Mouse (Mus musculus) mature B cell (primary cell): ENCODE data around the gene Ceacam20.
"Not testable (repeated sequence)": the region's sequence is repeated elsewhere in the genome, so short reads cannot be mapped to it uniquely, and the experiment has no call there.

ENCODE experiments used
- in situ Hi-C: fragments of 300-500 bp; cut with MboI; formaldehyde crosslinking; loops from 2 replicates; pipeline ENCODE4 v1.14.3; 2019

Ceacam20 gene

DNA sequence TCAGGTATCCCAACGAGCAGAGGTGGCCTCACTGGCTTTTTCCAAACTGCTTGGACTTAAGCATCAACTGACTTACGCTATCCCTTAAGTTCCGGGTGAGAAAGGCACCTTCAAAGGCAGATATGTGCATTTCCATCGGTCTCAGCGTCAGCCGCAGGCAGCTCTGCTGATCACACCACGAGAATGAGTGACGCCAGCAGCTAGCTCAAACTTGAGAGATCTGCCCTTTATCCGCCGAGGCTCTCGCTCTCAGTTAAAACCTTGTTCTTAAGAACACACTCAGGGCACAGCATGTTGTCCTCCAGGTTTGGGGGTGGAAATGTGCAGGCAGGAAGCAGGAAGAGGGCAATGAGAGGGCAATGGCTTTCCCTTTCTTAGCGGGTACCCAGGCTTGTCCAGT lies 16.3 kb upstream of the Ceacam20 start:
- in situ Hi-C loops, result no loop called here

DNA sequence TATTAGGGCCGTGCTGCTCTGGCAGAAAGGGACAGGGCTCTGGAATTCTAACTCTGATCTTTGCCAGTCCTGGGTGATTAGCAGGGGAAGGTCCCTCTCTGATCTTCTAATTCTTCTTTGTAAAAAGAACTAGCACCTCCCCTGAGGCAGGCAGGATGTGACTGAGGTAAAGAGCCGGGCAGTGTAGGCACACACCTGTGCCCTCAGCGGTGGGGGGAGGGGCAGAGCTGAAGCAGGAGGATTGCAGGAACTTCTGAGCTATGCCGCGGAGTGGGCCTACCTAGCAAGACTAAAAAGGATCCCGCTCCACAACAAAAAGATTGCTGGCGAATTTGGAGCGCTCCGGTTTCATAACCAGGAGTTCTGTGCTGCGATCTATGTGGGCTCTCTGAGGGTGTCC lies 15.2 kb upstream of the Ceacam20 start:
- in situ Hi-C loops, result no loop called here

DNA sequence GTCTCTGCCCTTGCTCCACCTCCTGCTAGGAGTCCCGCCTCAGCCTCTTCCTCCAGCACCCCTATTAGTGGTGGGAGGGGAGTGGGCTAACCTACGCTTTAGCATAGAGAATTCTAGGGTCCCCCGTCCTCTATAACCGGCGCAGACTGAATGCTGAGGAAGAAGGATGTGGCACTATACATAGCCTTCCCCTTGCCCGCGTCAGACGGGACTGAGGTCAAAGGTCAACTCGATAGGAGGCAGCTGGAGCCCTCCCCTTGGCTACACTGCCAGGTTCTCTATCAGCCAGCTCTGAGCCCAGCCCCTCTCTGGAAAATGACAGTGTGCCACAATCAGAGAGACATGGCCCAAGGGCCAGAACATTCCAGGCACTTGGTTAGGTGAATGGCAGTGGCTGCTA lies 14.6 kb upstream of the Ceacam20 start, which contains the start of gene Igsf23:
Gene Igsf23 (minus strand): TSS at position 168 of the 400 bp plus-strand sequence.
- in situ Hi-C loops, result no loop called here

DNA sequence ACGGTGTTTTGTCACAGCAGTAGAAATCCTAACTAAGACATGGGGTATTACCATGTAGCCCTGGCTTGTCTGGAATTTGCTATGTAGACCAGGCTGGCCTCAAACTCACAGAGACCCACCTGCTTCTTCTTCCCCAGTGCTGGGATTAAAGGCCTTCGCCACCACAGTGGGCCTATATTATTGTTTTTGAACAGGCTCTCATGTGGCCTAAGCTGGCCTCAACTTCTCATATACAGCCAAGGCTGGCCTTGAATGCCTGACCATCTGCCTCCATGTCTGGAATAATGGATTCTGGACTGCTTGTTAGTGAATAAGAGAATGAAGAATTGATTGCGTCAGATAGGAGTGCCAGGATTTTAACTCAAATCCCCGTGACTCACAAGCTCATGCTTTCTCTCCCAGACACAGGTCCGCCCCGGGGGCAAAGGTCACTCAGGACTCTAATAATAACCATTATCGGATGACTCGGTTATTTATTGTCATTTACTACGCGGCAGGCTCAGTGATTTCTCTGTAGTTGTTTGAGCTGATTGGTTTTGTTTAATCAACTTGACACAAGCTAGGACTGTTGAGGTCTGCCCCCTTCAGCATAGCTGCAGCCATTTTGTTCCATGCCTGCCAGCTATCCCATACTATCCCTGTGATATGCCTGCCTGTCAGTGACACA lies 12.8 kb upstream of the Ceacam20 start:
- in situ Hi-C loops, result no loop called here

DNA sequence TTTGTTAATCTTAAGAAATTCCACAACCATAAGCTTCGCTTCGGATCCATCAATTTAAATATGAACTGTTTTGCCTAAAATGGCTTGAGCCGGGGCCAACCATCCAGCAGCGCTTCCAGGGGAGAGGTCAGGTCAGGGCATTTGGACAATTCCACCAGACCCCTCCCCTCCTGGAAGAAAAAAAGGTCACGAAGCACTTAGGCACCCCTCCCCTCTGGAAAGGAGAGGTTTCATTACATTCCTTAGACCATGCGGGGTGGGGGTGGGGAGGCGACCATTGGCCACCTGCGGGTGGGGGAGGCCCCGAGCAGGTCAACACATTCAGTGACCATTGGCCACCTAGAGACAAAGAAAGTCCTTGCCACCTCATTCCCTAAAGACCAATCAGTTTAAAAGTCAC lies 12.2 kb upstream of the Ceacam20 start:
- in situ Hi-C loops, result no loop called here

DNA sequence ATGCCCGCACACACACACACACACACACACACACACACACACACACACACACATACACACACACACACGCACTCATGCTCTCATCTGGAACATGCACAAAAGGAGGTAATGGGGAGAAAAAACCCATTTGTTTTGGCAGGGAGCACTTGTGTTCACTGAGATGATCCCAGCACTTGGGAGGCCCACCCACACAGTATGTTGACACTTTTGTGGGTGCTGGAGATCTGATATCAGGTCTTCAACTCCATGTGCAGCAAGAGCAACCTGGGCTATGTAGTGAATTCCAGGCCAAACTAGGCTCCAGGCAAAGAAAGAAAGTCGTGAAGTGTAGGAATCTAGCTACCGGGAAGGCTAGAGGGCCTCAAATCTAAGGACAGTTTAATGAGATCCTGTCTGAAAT lies 9.4 kb upstream of the Ceacam20 start:
- in situ Hi-C loops, result no loop called here

DNA sequence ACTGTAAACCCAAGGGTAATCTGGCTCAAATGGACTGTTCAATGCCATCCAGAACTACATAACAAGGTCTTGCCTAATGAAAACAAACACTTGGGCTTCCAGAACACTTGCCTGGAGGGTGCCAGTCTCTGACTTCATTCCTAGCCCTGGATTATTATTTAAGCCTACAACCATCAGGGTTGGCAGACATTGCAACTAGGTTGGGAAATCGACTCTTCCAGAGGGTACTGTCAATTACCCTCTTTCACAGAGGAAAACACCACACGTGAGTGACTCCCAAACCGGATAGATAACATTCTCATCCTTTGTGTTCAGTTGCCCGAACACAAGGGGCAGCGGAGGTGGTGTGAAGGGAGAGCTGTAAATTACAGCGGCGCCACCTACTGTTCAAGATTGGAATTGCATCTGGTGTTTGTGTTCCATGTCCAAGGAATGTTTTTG lies 8.9 kb upstream of the Ceacam20 start:
- in situ Hi-C loops, result no loop called here

DNA sequence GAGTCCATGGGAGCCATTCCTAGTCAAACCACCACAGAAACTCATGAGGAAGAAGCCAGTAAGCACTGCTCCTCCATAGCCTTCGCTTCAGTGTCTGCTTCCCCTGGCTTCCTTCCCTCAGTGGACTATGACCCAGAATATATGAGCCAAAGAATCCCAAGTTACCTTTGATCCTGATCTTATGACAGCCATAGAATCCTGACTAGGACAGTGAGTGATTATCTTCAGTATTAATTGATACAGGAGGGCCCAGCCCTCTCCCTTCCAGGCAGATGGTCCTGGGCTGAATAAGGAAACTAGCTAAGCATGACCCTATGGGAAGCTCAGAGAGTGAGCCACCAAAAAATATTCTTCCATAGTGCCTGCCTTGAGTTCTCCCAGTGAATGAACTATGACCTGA lies 2.8 kb upstream of the Ceacam20 start:
- in situ Hi-C loops, result loop anchor here (5.0 kb wide), 1 partner anchor 50 kb away; no protein-coding TSS in a partner anchor

DNA sequence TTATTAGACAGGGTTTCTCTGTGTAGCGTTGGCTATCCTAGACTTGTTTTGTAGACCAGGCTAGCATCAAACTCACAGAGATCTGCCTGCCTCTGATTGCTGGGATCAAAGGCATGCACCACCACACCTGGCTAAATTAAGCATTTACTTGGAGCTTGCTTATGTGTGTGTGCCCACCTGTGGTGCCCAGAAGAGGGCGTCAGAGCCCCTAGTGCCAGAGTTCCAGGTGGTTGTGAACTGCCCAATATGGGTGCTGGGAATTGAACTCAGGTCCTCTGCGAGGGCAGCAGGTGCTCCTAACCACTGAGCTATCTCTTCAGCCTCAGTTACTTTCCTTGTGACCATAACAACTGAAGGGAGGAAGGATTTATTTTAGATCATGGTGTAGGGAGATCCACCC lies 3.9 kb downstream of the Ceacam20 start:
- in situ Hi-C loops, result no loop called here

DNA sequence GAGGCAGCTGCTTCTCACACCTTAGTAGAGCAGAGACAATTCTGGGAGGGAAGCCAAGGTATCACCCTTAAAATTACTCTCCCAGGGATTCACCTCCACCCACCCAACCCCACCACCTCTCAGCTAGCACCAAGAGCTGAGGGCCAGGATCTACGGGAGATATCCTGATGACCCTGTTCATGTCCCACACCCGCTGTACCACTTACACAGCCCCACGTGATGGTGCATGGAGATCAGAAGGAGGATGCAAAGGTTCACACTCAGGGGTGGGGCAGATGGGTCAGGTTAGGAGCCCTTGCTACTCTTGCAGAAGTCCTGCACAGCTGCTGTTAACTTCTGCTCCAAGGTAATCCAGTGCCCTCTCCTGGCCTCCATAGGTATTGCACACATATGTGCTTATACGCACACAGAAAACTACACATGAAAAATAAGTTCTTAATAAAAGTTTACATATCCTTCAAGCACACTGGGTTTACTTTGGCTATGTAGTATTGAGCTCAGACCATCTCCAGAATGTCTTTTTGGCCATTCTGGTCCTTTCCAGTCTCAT lies 4.4 kb downstream of the Ceacam20 start:
- in situ Hi-C loops, result no loop called here

DNA sequence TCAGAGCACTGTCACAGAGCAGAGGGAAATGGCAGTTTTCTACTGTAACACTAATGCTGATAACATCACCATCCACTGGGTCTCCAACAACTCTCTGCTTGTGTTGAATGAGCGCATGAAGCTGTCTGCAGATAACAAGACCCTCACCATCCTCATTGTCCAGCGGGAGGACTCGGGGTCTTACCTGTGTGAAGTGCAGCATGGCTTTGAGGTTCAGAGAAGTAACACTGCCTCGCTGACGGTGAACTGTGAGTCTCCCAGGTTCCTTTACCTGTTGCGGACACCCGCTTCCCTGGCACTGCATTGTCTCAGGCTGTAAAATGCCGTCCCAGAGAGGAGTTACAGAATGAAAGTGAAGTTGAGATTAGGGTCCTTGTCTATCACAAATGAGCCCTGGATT lies 5.0 kb downstream of the Ceacam20 start:
- in situ Hi-C loops, result no loop called here

DNA sequence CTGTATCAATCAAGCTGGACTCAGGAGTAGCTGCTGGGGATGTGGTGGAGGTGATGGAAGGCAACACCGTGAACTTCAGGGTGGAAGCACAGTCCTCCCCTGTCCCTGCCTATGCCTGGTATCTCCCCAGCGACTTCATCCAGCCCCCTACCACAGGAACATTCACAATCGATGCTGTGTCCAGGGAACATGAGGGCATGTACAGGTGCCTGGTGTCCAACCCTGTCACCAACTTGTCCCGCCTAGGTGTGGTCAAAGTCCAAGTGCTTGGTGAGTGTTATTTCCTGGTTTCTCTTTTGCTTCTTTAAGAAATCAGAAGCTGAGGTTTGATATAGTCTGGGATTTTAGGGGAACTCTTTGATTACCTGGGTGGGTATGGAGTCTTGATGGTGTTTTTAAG lies 6.3 kb downstream of the Ceacam20 start:
- in situ Hi-C loops, result no loop called here

DNA sequence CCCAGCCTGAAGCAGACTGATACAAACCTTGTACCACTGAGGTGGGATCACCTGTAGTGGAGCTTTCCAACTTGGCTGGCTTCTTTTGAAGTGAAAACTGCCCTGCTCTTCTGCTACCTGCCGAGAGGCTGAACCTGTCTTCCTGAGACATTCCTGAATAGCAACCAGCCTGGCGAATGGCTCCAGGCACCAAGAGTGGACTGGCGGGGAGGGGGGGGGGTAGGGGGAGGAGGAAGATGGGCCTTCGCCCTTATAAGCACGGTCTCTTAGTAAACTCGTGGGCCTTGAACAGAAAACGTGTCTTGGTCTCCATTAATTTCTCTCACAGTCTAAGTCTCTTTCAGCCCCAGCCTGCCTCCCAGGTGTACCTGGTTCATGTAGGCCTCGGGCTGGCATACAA lies 26.0 kb downstream of the Ceacam20 start, which contains the start of gene Nlrp9b:
Gene Nlrp9b (plus strand): TSS at position 301 of the 400 bp plus-strand sequence.
- in situ Hi-C loops, result not testable (repeated sequence)

DNA sequence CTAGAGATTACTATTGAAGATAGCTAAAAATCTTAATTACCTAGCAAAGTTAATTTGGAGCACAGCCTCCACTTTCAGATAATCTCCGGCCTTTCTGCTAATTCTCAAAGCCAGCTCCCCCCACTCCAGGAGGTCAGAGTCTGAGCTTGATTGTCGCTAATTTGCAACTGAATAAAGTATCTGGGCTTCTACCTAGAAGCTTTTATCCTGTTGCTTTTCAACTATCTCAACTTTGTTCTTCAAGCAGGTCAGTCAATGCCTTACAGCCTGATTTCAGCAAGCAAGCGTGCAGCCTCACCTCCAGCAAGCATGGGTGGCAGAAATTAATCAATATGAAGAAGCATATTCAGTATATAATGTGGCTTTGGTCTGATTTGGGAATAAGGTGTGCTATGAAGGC lies 31.5 kb downstream of the Ceacam20 start:
- in situ Hi-C loops, result not testable (repeated sequence)

DNA sequence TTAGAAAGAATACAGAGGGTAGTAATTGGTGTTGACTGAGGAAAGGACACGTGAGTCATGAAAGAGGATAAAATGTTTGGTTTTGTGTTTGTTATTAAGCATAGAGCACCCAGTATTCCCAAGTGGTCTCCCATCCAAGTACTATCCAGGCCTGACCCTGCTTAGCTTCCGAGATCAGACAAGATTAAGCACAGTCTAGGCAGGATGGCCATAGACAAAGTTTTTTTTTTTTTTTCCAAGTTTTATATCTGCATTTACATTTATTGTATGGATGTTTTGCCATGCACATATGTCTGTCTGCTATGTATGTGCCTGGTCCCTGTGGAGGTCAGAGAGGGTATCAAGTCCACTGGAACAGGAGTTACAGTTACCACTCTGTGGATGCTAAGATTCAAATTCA lies 44.8 kb downstream of the Ceacam20 start:
- in situ Hi-C loops, result no loop called here
